Mouse (Mus musculus) megakaryocyte progenitor cell, adult 5-6 weeks (primary cell): ENCODE measurements around the gene Tmed2. TPM values are rescaled to one million over a fixed set of nuclear protein-coding genes. Genes with fewer than 3 reads are reported as not detected.
"Not testable (repeated sequence)": the region's sequence is repeated elsewhere in the genome, so short reads cannot be mapped to it uniquely, and the experiment has no call there.

Experiments used
- ATAC-seq: replicated peaks from 2 replicates; pipeline ENCODE4 v1.8.0; 2016; ENCODE audit warnings: mild to moderate bottlenecking, moderate TSS enrichment, inconsistent platforms; ENCODE audit not compliant: poor library complexity
- total RNA-seq, 2 experiments: library from RNA; stranded (forward) in 1 of 2; stranded (reverse) in 1 of 2; fragments of 157-497, 149-512 nt in 1 of 2; fragments of 200-1000 nt in 1 of 2; gene quantifications; 2 replicates each; pipeline versions ENCODE4 v1.2.3 to v1.2.4; 2015 to 2017

Gene Tmed2
- total RNA-seq, 2 experiments from 2014 or later = 851 to 1,001 TPM

GRCm38 (mm10) chr5:124555145-124555544 is 14.7 kb downstream of the Tmed2 start:
- no peak for ATAC-seq

GRCm38 (mm10) chr5:124571068-124571467 is 30.6 kb downstream of the Tmed2 start:
- ATAC-seq = no peak

DNA sequence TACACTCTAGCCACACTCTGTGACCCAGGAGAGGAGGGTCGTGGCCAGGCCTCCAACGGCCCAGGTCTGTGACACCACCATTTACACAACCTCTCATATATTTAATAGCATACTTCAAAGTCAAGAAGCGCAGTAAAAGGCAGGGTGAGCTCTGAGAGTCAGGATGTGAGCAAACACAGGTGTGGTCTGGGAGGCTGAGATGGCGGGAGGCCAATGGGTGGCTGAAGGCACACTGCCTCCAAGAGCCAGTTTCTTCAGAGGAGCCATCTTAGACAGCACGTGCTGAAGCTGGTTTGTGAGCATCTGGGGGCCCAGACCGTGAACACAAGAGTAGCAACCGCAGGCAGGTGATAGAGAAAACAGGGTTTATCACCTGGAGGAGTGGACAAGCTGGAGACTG is 35.0 kb downstream of the Tmed2 start:
- ATAC-seq = no peak

GRCm38 (mm10) chr5:124578633-124579317 is 38.3 kb downstream of the Tmed2 start, which contains the start of the genes Eif2b1 and Gtf2h3:
Eif2b1 (minus strand) TSS chr5:124579131.
Gtf2h3 (plus strand) TSS chr5:124579140.
- peak; percentile 99 for ATAC-seq

GRCm38 (mm10) chr5:124582515-124582914 is 42.0 kb downstream of the Tmed2 start:
- ATAC-seq = peak; percentile 47

DNA sequence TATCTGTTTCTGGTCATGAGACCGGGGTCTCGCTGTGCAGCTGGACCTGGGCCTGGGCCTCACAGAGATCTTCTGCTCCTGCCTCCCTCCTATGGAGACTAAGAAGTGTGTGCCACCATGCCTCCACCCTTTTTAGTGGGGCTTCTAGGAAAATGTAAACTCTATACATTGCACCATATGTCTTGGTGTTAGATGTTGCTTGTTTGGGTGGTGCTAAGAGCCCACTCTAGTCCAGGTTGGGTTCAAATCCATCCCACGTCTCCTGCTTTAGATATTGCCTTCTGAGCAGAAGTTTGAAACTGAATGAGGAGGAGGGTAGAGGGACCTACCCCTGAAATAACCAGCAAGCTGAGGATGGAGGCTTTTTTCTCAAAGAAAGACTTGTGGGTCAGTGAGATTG is 52.3 kb downstream of the Tmed2 start:
- no peak for ATAC-seq

DNA sequence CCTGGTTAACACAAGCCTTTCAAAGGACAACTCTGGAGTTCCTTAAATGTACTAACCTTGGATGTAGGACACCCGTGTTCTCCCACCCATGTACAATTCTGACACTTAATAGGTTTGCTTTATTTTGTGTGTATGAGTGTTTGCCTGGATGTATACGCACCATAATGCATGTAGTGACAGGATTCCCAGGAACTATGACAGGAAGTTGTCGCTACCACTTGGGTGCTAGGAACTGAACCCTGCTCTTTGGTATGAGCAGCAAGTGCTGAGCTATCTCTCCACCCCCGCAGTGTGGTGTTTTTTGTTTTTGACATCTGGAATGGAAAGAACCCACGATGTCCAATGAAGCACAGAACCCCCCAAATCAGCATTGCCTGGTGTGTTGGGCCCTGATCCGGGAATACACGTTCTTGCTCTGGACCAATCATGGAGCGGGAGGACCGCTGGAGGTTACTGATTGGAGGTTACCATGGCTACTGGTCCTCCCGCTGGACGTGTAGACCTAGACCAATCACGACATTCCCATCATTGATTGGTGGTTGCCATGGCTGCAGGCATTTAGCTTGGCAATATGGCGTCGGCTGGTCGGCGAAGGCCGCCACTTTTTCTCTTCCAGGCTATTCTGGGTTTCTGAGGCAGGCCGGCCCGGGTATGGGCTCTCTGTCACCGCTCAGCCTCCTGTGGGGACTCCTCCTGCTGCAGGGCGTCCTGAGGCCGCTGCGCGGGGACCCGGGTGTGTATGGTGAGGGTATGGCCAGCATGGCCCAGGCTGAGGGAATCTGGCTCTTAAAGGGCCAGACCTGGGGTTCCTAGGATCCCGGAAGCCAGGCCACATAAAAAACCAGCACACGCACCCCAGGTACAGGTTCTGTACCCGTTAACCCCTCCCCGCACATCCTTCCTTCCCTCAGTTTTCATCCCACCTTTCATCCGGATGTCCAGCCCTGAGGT is 58.0 kb downstream of the Tmed2 start:
- ATAC-seq = peak; percentile 99

DNA sequence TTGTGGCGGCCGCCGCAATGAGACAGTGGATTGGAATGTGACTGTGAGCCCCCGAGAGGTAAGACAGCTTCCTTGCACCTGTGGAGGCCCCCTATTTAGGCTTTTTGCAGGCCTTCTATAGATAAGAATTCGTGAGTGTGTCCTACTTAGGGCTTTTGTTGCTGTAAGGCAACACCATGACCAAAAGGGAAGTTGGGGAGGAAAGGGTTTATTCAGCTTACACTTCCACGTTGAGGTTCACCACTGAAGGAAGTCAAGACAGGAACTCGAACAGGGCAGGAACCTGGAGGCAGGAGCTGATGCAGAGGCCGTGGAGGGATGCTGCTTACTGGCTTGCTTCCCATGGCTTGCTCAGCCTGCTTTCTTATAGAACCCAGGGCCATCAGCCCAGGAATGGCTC is 59.2 kb downstream of the Tmed2 start:
- not testable (repeated sequence) for ATAC-seq

Other genes with a start within 250 kb of the Tmed2 start
- gene Mphosph9, start 212.7 kb upstream of the Tmed2 start, total RNA-seq (2015) = 16.6 and 18.3 TPM in 2 replicates
- 18.9 and 25.2 TPM in 2 replicates for gene Mphosph9, start 212.7 kb upstream of the Tmed2 start, total RNA-seq (2017)
- 12.8 and 15.7 TPM in 2 replicates for gene 2810006K23Rik, start 212.6 kb upstream of the Tmed2 start, total RNA-seq (2015)
- 18.9 and 22.1 TPM in 2 replicates for gene 2810006K23Rik, start 212.6 kb upstream of the Tmed2 start, total RNA-seq (2017)
- 256 and 268 TPM in 2 replicates for gene Cdk2ap1, start 177.6 kb upstream of the Tmed2 start, total RNA-seq (2015)
- 174 and 218 TPM in 2 replicates for gene Cdk2ap1, start 177.6 kb upstream of the Tmed2 start, total RNA-seq (2017)
- 94.8 and 95.7 TPM in 2 replicates for gene Sbno1, start 114.7 kb upstream of the Tmed2 start, total RNA-seq (2015)
- 162 and 219 TPM in 2 replicates for gene Sbno1, start 114.7 kb upstream of the Tmed2 start, total RNA-seq (2017)
- gene Kmt5a, start 100.8 kb upstream of the Tmed2 start, total RNA-seq (2015) = 285 and 312 TPM in 2 replicates
- 134 and 164 TPM in 2 replicates for gene Kmt5a, start 100.8 kb upstream of the Tmed2 start, total RNA-seq (2017)
- 49.0 and 63.6 TPM in 2 replicates for gene Rilpl2, start 62.3 kb upstream of the Tmed2 start, total RNA-seq (2015)
- 45.2 and 50.1 TPM in 2 replicates for gene Rilpl2, start 62.3 kb upstream of the Tmed2 start, total RNA-seq (2017)
- gene Snrnp35, start 57.6 kb upstream of the Tmed2 start, total RNA-seq (2015) = 2.8 and 6.4 TPM in 2 replicates
- gene Snrnp35, start 57.6 kb upstream of the Tmed2 start, total RNA-seq (2017) = 5.4 and 9.0 TPM in 2 replicates
- 0.54 TPM in 1 of 2 replicates, not detected in the other for gene Rilpl1, start 9.3 kb upstream of the Tmed2 start, total RNA-seq (2015)
- 0.21 and 0.61 TPM in 2 replicates for gene Rilpl1, start 9.3 kb upstream of the Tmed2 start, total RNA-seq (2017)
- 13.7 and 15.3 TPM in 2 replicates for gene Ddx55, start 12.2 kb downstream of the Tmed2 start, total RNA-seq (2015)
- 15.2 and 15.7 TPM in 2 replicates for gene Ddx55, start 12.2 kb downstream of the Tmed2 start, total RNA-seq (2017)
- 45.9 and 53.7 TPM in 2 replicates for gene Eif2b1, start 38.4 kb downstream of the Tmed2 start, total RNA-seq (2015)
- gene Eif2b1, start 38.4 kb downstream of the Tmed2 start, total RNA-seq (2017) = 26.1 and 40.1 TPM in 2 replicates
- 13.8 and 16.2 TPM in 2 replicates for gene Gtf2h3, start 38.4 kb downstream of the Tmed2 start, total RNA-seq (2015)
- 29.7 and 37.5 TPM in 2 replicates for gene Gtf2h3, start 38.4 kb downstream of the Tmed2 start, total RNA-seq (2017)
- gene Atp6v0a2, start 87.9 kb downstream of the Tmed2 start, total RNA-seq (2015) = 13.8 and 14.0 TPM in 2 replicates
- gene Atp6v0a2, start 87.9 kb downstream of the Tmed2 start, total RNA-seq (2017) = 13.5 and 15.4 TPM in 2 replicates
- gene Dnah10, start 184.4 kb downstream of the Tmed2 start, total RNA-seq (2015) = not detected in 2 replicates
- gene Dnah10, start 184.4 kb downstream of the Tmed2 start, total RNA-seq (2017) = not detected in 2 replicates